Mouse (Mus musculus): ENCODE measurements around the gene Smarcc2. TPM values are rescaled to one million over a fixed set of nuclear protein-coding genes. Genes with fewer than 3 reads are reported as not detected.
"Not testable (repeated sequence)": the region's sequence is repeated elsewhere in the genome, so short reads cannot be mapped to it uniquely, and the experiment has no call there.

The Smarcc2 gene
- polyA plus RNA-seq, 1 experiment from 2014 or later: 76.4 TPM

DNA sequence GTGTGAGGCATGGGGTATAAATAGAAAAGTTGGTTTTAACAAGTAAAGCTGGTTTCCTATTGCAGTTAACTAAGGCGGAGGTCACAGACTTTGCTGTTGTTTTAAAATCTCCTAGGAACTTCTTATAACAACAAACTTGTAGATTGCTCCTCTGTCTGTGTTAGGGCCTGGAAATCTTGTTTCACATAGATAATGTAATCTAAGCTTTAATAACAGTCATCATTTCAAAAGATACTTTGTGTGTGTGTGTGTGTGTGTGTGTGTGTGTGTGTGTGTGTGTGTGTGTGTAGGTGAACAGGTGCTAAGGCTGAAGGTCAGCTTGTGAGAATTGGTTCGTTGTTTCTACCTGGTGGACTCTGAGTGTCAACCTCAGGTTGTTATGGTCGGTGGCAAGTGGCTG, 45.0 kb downstream of the Smarcc2 start:
- no peaks in the 10 kb centered on the region for H3K27me3 ChIP-seq (ENCODE audit: control insufficient read depth, insufficient read depth, low read depth, low read length)
- H3K9me3 ChIP-seq (ENCODE audit: control insufficient read depth, low read length): 0 out of 2 replicates have a peak, but pooled peaks cover 2% of the 10 kb centered on the region
- no peak overlapping the region for H3K4me3 ChIP-seq (ENCODE audit: low read length)
- ATAC-seq (ENCODE audit: low read depth): no peak
- no peak overlapping the region for H3K27ac ChIP-seq (ENCODE audit: low read length)
- 63% methylated on average over 3 of the region's 3 CpGs for WGBS
- H3K4me1 ChIP-seq (replicated peaks; ENCODE audit: control insufficient read depth, insufficient read depth, low read length): peaks cover 2% of the 10 kb centered on the region; the same call in 1 of the 2 replicates
- no peaks in the 10 kb centered on the region; the same call in 1 of the 2 replicates for H3K36me3 ChIP-seq (ENCODE audit: control insufficient read depth, insufficient read depth, low read length)
- H3K9ac ChIP-seq (ENCODE audit: low read length): no peak overlapping the region
- no peak overlapping the region for H3K4me2 ChIP-seq (ENCODE audit: low read depth, low read length)

DNA sequence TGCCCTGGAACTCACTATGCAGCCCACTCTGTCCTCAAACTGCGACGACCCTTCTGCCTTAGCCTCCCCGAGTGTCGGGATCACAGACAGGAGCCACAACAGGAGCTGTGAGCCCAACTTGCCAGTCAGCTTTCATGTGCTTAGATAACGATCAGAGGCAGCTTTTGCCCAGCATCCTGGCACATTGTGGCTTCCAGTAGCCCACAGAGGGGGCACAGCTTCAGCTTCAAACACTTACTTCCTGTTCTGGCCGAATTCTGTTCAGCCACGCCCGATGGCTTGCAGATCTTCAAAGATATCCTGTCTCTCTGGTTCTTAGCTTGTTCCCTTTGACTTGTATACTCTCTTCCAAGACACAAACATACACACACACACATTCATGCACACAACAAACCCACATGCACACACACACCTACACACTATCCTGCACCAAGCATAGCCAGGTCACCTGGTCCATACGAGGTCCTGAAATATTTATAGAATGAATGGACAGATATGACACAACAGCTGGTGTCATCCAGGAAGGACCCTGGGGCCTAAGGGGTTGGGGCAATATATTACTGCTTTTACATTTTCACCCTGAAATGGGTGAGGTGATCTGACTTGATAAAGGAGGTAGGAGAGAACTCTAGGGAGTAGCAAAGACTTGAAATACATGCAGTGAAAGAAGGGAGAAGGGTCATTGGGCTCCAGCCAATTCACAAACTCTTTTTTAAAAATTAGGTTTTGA, 45.8 kb downstream of the Smarcc2 start:
- peaks cover 4% of the 10 kb centered on the region; the same call in 1 of the 2 replicates for H3K4me1 ChIP-seq (replicated peaks; ENCODE audit: control insufficient read depth, insufficient read depth, low read length)
- H3K36me3 ChIP-seq (ENCODE audit: control insufficient read depth, insufficient read depth, low read length): peaks cover 2% of the 10 kb centered on the region; the same call in 1 of the 2 replicates
- H3K9me3 ChIP-seq (ENCODE audit: control insufficient read depth, low read length): 0 out of 2 replicates have a peak, but pooled peaks cover 2% of the 10 kb centered on the region
- ATAC-seq (ENCODE audit: low read depth): no peak
- 50% methylated on average over 9 of the region's 9 CpGs for WGBS
- no peaks in the 10 kb centered on the region for H3K27me3 ChIP-seq (ENCODE audit: control insufficient read depth, insufficient read depth, low read depth, low read length)
- no peak overlapping the region for H3K4me3 ChIP-seq (ENCODE audit: low read length)
- H3K27ac ChIP-seq (ENCODE audit: low read length): no peak overlapping the region
- H3K9ac ChIP-seq (ENCODE audit: low read length): no peak overlapping the region
- no peak overlapping the region for H3K4me2 ChIP-seq (ENCODE audit: low read depth, low read length)

DNA sequence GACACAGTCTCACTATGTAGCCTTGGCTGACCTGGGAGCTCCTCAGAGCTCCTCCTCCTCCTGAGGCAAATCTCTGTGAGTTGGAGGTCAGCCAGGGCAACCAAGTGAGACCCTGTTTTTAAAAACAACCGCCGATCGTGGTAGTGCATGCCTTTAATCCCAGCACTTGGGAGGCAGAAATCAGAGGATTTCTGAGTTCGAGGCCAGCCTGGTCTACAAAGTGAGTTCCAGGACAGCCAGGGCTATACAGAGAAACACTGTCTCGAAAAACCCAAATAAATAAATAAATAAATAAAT, 46.3 kb downstream of the Smarcc2 start:
- not testable (repeated sequence) for H3K36me3 ChIP-seq (ENCODE audit: control insufficient read depth, insufficient read depth, low read length); H3K27ac ChIP-seq (ENCODE audit: low read length); H3K4me3 ChIP-seq (ENCODE audit: low read length); H3K9me3 ChIP-seq (ENCODE audit: control insufficient read depth, low read length); H3K4me1 ChIP-seq (replicated peaks; ENCODE audit: control insufficient read depth, insufficient read depth, low read length); H3K9ac ChIP-seq (ENCODE audit: low read length); H3K27me3 ChIP-seq (ENCODE audit: control insufficient read depth, insufficient read depth, low read depth, low read length); H3K4me2 ChIP-seq (ENCODE audit: low read depth, low read length); ATAC-seq (ENCODE audit: low read depth)
- 82% methylated on average over 5 of the region's 5 CpGs for WGBS

DNA sequence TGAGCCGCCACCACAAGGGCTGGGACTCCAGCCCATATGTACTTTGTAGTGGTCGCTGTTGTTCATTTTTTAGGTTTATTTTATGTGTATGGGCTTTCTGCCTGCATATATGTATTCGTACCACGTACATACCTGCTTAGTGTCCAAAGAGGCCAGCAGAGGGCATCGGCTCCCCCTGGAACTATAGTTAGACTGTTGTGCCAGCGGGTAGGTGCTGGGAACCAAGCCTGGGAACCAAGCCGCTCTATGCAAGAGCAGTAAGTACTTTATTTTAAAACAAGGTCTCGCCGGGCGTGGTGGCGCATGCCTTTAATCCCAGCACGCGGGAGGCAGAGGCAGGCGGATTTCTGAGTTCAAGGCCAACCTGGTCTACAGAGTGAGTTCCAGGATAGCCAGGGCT, 46.9 kb downstream of the Smarcc2 start:
- no peak overlapping the region for H3K27ac ChIP-seq (ENCODE audit: low read length)
- H3K4me2 ChIP-seq (ENCODE audit: low read depth, low read length): no peak overlapping the region
- no peaks in the 10 kb centered on the region for H3K27me3 ChIP-seq (ENCODE audit: control insufficient read depth, insufficient read depth, low read depth, low read length)
- H3K4me1 ChIP-seq (replicated peaks; ENCODE audit: control insufficient read depth, insufficient read depth, low read length): peaks cover 7% of the 10 kb centered on the region; the same call in 1 of the 2 replicates
- 95% methylated on average over 14 of the region's 14 CpGs for WGBS
- no peak overlapping the region for H3K9ac ChIP-seq (ENCODE audit: low read length)
- peaks cover 5% of the 10 kb centered on the region for H3K36me3 ChIP-seq (ENCODE audit: control insufficient read depth, insufficient read depth, low read length)
- 0 out of 2 replicates have a peak, but pooled peaks cover 2% of the 10 kb centered on the region for H3K9me3 ChIP-seq (ENCODE audit: control insufficient read depth, low read length)
- no peak for ATAC-seq (ENCODE audit: low read depth)
- no peak overlapping the region for H3K4me3 ChIP-seq (ENCODE audit: low read length)

DNA sequence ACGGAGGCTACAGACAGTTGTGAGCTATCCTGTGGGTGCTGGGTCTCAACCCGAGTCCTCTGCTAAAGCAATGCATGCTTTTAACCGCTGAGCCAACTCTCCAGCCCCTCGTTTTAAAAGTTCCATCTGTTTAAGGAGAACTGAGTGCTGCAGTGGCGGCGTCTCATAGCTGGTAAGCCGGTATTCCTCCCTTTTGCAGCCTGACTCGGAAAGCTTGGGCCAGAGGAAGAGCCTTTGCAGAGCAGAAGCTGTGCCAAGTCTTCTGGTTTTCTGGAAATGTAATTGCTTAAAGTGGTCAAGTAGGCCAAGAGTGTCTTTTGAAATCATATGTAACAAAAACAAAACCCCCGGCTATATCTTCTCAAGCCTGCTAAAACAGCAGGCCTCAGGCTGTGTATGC, 49.2 kb downstream of the Smarcc2 start:
- H3K4me1 ChIP-seq (replicated peaks; ENCODE audit: control insufficient read depth, insufficient read depth, low read length): peaks cover 7% of the 10 kb centered on the region; the same call in 1 of the 2 replicates
- no peak overlapping the region for H3K4me3 ChIP-seq (ENCODE audit: low read length)
- peak overlapping the region; percentile 3 for H3K27ac ChIP-seq (ENCODE audit: low read length)
- ATAC-seq (ENCODE audit: low read depth): peak; percentile 59
- H3K9ac ChIP-seq (ENCODE audit: low read length): no peak overlapping the region
- no peak overlapping the region for H3K4me2 ChIP-seq (ENCODE audit: low read depth, low read length)
- WGBS: 57% methylated on average over 9 of the region's 9 CpGs
- H3K36me3 ChIP-seq (ENCODE audit: control insufficient read depth, insufficient read depth, low read length): peaks cover 10% of the 10 kb centered on the region
- H3K9me3 ChIP-seq (ENCODE audit: control insufficient read depth, low read length): 0 out of 2 replicates have a peak, but pooled peaks cover 2% of the 10 kb centered on the region
- H3K27me3 ChIP-seq (ENCODE audit: control insufficient read depth, insufficient read depth, low read depth, low read length): no peaks in the 10 kb centered on the region

DNA sequence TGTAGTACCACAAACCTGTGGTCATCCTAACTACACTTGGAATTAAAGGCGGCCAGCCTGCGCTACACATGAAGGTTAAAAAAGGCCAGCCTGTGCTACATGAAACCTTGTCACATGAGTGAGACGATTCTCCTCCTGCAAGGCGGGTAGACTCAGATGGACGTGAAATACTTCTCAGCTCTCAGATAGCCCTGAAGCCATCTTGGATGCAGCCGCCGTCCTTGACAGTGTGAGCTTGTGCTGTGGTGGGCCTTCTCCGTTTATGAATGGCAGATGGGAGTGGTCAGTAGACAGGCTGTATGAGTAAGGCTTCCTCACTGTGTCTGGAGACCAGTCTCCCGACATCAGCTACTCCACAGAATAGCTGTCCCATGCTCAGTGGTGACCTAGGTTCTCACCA, 50.2 kb downstream of the Smarcc2 start:
- Histone ChIP-seq H3K4me2 (ENCODE audit: low read depth, low read length) (no peak overlapping the region), H3K4me3 (ENCODE audit: low read length) (no peak overlapping the region), H3K36me3 (ENCODE audit: control insufficient read depth, insufficient read depth, low read length) (peaks cover 10% of the 10 kb centered on the region), H3K9ac (ENCODE audit: low read length) (no peak overlapping the region), H3K27me3 (ENCODE audit: control insufficient read depth, insufficient read depth, low read depth, low read length) (no peaks in the 10 kb centered on the region), H3K4me1 (replicated peaks; ENCODE audit: control insufficient read depth, insufficient read depth, low read length) (peaks cover 7% of the 10 kb centered on the region; the same call in 1 of the 2 replicates), H3K9me3 (ENCODE audit: control insufficient read depth, low read length) (0 out of 2 replicates have a peak, but pooled peaks cover 2% of the 10 kb centered on the region), H3K27ac (ENCODE audit: low read length) (peak overlapping the region; percentile 17; the same call in 1 of the 2 replicates)
- ATAC-seq (ENCODE audit: low read depth): no peak
- WGBS: 81% methylated on average over 9 of the region's 9 CpGs

DNA sequence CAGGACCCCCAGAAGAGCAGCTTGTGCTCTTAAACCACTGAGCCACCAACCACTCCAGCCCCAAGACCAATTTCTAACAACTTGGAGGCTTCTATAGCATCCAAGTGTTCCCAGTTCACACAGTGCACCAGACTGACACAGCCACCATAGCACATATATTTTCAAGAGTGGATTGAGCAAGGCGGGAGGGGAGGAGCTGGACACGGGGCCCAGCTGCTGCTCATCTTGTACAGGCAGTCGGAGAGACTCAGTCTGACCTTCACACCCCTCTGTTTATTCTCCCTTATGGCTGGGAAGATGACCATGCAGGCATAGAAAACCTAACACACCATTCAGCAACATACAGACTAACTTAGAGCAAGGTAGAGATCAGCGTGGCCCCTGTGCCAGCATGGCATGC, 50.8 kb downstream of the Smarcc2 start:
- no peak overlapping the region for H3K27ac ChIP-seq (ENCODE audit: low read length)
- H3K27me3 ChIP-seq (ENCODE audit: control insufficient read depth, insufficient read depth, low read depth, low read length): no peaks in the 10 kb centered on the region
- H3K36me3 ChIP-seq (ENCODE audit: control insufficient read depth, insufficient read depth, low read length): peaks cover 12% of the 10 kb centered on the region
- H3K4me2 ChIP-seq (ENCODE audit: low read depth, low read length): no peak overlapping the region
- 0 out of 2 replicates have a peak, but pooled peaks cover 2% of the 10 kb centered on the region for H3K9me3 ChIP-seq (ENCODE audit: control insufficient read depth, low read length)
- peaks cover 5% of the 10 kb centered on the region; the same call in 1 of the 2 replicates for H3K4me1 ChIP-seq (replicated peaks; ENCODE audit: control insufficient read depth, insufficient read depth, low read length)
- no peak overlapping the region for H3K9ac ChIP-seq (ENCODE audit: low read length)
- ATAC-seq (ENCODE audit: low read depth): peak; percentile 85
- no peak overlapping the region for H3K4me3 ChIP-seq (ENCODE audit: low read length)
- 48% methylated on average over 4 of the region's 4 CpGs for WGBS

DNA sequence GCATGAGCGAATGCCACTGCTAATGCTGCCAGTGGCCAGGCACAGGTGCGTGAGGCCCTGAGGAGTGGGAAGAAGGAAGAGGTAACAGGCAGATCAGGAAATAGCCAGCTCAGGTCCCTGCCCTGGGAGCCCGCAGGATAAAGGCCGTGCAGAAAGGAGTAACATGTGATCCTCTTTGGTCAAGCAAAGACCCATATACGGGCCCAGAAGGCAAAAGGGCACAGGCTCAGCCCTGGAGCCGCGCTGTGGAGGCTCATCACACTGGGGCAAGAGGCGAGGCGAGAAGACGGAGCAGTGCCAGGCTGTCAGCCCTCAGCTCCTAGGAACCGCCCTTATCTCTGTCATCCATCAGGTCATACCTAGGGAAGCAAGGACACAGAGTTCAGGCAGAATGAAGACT, 51.3 kb downstream of the Smarcc2 start:
- Histone ChIP-seq H3K4me3 (ENCODE audit: low read length) (no peak overlapping the region), H3K27ac (ENCODE audit: low read length) (no peak overlapping the region), H3K4me1 (replicated peaks; ENCODE audit: control insufficient read depth, insufficient read depth, low read length) (peaks cover 5% of the 10 kb centered on the region; the same call in 1 of the 2 replicates), H3K27me3 (ENCODE audit: control insufficient read depth, insufficient read depth, low read depth, low read length) (no peaks in the 10 kb centered on the region), H3K36me3 (ENCODE audit: control insufficient read depth, insufficient read depth, low read length) (peaks cover 14% of the 10 kb centered on the region), H3K4me2 (ENCODE audit: low read depth, low read length) (no peak overlapping the region), H3K9ac (ENCODE audit: low read length) (no peak overlapping the region), H3K9me3 (ENCODE audit: control insufficient read depth, low read length) (0 out of 2 replicates have a peak, but pooled peaks cover 2% of the 10 kb centered on the region)
- WGBS: 71% methylated on average over 11 of the region's 11 CpGs
- no peak for ATAC-seq (ENCODE audit: low read depth)

DNA sequence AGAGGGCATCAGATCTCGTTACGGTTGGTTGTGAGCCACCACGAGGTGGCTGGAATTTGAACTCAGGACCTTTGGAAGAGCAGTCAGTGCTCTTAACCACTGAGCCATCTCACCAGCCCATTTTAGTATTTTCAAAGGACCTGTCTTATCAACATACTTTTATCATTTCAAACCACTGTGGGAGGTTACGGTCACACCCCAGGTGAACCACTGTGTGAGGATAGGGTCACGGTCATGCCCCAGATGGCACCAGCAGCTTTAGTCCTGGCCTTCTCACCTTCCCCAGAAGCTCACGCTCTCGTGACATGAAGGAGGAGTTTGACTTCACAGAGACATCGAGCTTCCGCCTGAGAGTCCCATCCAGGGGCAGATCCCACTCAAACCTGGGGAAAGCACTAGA, 52.1 kb downstream of the Smarcc2 start:
- 87% methylated on average over 9 of the region's 9 CpGs for WGBS

More for the DNA sequence above, 52.1 kb downstream of the Smarcc2 start:
- peaks cover 5% of the 10 kb centered on the region; the same call in 1 of the 2 replicates for H3K4me1 ChIP-seq (replicated peaks; ENCODE audit: control insufficient read depth, insufficient read depth, low read length)
- H3K36me3 ChIP-seq (ENCODE audit: control insufficient read depth, insufficient read depth, low read length): peaks cover 19% of the 10 kb centered on the region
- no peaks in the 10 kb centered on the region for H3K9me3 ChIP-seq (ENCODE audit: control insufficient read depth, low read length)
- no peaks in the 10 kb centered on the region for H3K27me3 ChIP-seq (ENCODE audit: control insufficient read depth, insufficient read depth, low read depth, low read length)
- H3K4me2 ChIP-seq (ENCODE audit: low read depth, low read length): no peak overlapping the region
- no peak overlapping the region for H3K9ac ChIP-seq (ENCODE audit: low read length)
- H3K4me3 ChIP-seq (ENCODE audit: low read length): no peak overlapping the region
- ATAC-seq (ENCODE audit: low read depth): no peak
- no peak overlapping the region for H3K27ac ChIP-seq (ENCODE audit: low read length)
